Mouse (Mus musculus): Measurements from ENCODE around the gene Fyb.

The Fyb gene

GRCm38 (mm10) chr15:6658081-6658480 is 135.4 kb downstream of the Fyb start:
- no peak for DNase-seq (ENCODE audit: low spot score in 2 of 2)

GRCm38 (mm10) chr15:6661951-6662350 is 139.3 kb downstream of the Fyb start:
- no peak for DNase-seq (ENCODE audit: low spot score in 2 of 2)

- no peak for DNase-seq (ENCODE audit: low spot score in 2 of 2)
Measured at GRCm38 (mm10) chr15:6663991-6664390, 141.3 kb downstream of the Fyb start.

- DNase-seq (ENCODE audit: low spot score in 2 of 2), result no peak
Measured at GRCm38 (mm10) chr15:6666072-6666471, 143.4 kb downstream of the Fyb start.

GRCm38 (mm10) chr15:6668793-6669437 is 146.3 kb downstream of the Fyb start:
- DNase-seq (ENCODE audit: low spot score in 2 of 2), result no peak

DNA sequence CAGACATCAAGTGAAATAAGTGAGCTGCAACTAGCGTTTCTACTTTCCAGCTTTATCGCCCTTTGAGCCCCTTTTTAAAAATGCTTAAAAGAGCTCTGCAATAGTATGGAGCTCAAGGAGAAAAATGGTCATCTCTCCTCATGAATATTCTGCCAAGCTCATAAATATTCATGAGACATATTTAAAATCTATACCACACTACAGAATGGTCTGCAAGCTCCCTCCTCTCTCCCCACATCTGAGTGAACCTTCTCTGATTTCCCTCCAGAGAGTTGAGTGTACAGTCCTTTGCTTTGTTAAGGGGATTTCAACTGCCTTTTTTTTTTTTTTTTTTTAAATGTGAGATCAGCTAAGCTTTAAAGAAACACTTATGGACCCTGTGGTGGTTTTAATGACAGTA is 155.8 kb downstream of the Fyb start:
- no peak for DNase-seq (ENCODE audit: low spot score in 2 of 2)

- DNase-seq (ENCODE audit: low spot score in 2 of 2), result no peak
Measured at GRCm38 (mm10) chr15:6702164-6702563, 179.5 kb downstream of the Fyb start.

GRCm38 (mm10) chr15:6705351-6705901 is 182.8 kb downstream of the Fyb start:
- DNase-seq (ENCODE audit: low spot score in 2 of 2), result peak; percentile 62 to 67

- DNase-seq (ENCODE audit: low spot score in 2 of 2), result peak; percentile 69 to 72
Measured at GRCm38 (mm10) chr15:6707551-6707935, 184.9 kb downstream of the Fyb start.

GRCm38 (mm10) chr15:6707936-6708525 is 185.4 kb downstream of the Fyb start, which contains the start of gene Rictor:
Rictor (plus strand) TSS chr15:6708379.
- peak; percentile 76 to 82 for DNase-seq (ENCODE audit: low spot score in 2 of 2)

DNA sequence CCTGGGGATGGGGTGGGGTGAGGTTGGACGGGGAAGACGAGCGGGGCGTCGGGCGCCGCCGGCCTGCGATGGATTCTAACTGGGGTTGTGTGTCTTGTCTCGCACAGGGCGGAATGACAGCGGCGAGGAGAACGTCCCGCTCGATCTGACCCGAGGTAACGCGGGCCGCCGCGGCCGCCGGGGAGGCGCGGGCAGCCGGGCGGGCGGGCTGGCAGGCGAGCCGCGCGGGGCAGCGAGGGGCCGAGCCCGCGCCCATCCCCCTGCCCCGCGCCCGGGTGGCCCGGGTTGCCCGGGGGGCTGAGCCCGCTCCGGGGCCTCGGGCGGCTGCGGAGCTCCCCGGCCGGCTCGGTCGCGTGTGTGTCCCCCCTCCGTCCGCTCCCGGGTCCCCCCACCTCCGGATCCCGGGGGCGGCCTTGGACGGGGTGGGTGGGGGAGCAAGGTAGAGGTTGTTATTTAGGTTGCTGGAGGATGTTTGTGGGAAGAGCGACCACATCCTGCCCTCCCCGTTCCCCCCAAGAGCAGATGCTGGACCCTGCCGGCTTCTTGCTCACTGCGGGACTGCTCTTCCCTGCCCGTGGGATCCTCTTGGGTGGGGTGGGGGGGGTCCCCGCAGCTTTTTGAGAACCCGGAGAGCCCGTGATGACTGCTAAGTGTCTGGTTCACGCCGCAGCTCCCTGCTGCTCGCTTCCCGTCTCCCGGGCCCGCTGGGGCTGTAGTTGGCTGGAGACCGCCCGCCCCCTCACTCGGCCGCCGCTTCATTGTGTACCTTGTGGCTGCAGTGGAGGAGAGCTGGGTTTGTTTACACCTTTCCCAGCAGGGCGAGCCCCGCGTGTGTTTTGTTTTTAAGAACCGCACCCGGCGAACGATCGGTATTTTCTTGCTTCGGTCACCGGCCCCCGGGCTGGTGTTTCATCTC is 186.1 kb downstream of the Fyb start:
- DNase-seq (ENCODE audit: low spot score in 2 of 2), result peak; percentile 34 to 36

DNA sequence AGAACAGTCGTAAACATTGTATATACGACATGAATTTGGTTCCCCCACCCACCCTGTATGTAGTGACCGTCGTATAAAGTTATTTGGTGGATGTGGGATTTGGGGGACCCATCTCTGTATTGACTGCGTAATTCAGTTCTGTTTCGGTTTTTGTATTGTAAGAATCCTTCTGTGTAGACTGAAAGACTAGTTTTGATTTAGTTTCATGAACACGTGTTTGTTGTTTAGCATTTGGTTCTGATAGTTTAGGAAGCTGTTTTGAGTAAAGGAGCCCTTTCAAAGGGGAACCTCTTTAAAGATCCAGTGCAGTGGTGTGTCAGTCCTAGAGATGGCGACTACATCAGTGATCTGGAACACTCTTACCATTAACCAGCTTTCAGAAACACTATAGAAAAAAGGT is 187.0 kb downstream of the Fyb start:
- no peak for DNase-seq (ENCODE audit: low spot score in 2 of 2)

- no peak for DNase-seq (ENCODE audit: low spot score in 2 of 2)
Measured at GRCm38 (mm10) chr15:6710341-6710740, 187.7 kb downstream of the Fyb start.

DNA sequence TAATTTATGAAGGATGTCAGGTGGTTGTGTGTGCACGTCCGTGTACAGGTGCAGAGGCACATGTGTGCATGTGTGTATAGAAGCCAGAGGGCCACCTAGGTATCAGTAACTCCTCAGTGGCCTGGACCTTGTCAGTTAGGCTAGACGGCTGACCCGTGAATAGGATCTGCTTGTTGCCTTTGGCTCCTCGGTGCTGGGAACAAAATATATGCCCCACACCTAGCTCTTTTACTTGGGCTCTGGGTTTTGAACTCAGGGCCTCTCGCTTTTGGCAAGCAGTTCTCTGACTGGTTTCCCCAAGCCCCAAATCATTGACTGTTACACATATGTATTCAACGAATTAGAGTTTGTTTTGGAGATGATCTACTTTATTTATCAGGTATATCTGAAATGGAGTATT is 188.6 kb downstream of the Fyb start:
- no peak for DNase-seq (ENCODE audit: low spot score in 2 of 2)

Data from spleen, postnatal 36 days (tissue).